Mouse (Mus musculus) erythroblast, embryonic 14.5 days (primary cell): ENCODE data around the gene Sephs1. TPM values are rescaled to one million over a fixed set of nuclear protein-coding genes. Genes with fewer than 3 reads are reported as not detected.

ENCODE experiments used
- H3K27me3 ChIP-seq: 2 replicates; pipeline ENCODE4 v1.6.1; 2012; ENCODE audit warnings: inconsistent platforms; ENCODE audit not compliant: control insufficient read depth
- H3K36me3 ChIP-seq: 2 replicates; pipeline ENCODE4 v1.6.1; 2012; ENCODE audit warnings: mild to moderate bottlenecking, inconsistent platforms; ENCODE audit not compliant: control insufficient read depth
- H3K4me1 ChIP-seq: 2 replicates; pipeline ENCODE4 v1.6.1; 2012; ENCODE audit warnings: inconsistent platforms; ENCODE audit not compliant: control insufficient read depth
- H3K4me3 ChIP-seq: replicated peaks from 2 replicates; pipeline ENCODE3; 2012; ENCODE audit warnings: moderate library complexity, mild to moderate bottlenecking, inconsistent platforms
- H3K9me3 ChIP-seq: 2 replicates; pipeline ENCODE4 v1.6.1; 2012; ENCODE audit warnings: low read length, inconsistent platforms, mixed read lengths; ENCODE audit not compliant: control insufficient read depth
- GATA1 ChIP-seq: IDR thresholded peaks from 2 replicates; pipeline ENCODE4 v1.6.1; 2012; ENCODE audit warnings: low read length, inconsistent platforms, mixed read lengths
- TAL1 ChIP-seq: IDR thresholded peaks from 3 replicates; pipeline ENCODE4 v1.6.1; 2012; ENCODE audit warnings: low read length, inconsistent platforms, mixed read lengths
- polyA plus RNA-seq: library from polyadenylated mRNA; stranded (reverse); fragments of >175 nt; gene quantifications from 2 replicates; pipeline ENCODE4 v1.2.3, GENCODE M21; 2012

The Sephs1 gene
- polyA plus RNA-seq, 1 experiment, result 0.81 TPM

- no peaks in the 10 kb centered on the region for H3K9me3 ChIP-seq
- H3K4me3 ChIP-seq, result no peak overlapping the region
- H3K27me3 ChIP-seq, result no peaks in the 10 kb centered on the region
- TF ChIP-seq TAL1 (no peak), GATA1 (no peak)
- H3K36me3 ChIP-seq, result peaks cover 86% of the 10 kb centered on the region
- no peaks in the 10 kb centered on the region for H3K4me1 ChIP-seq
These were observed 21.0 kb downstream of the Sephs1 start for GRCm38 (mm10) chr2:4902346-4902745.

DNA sequence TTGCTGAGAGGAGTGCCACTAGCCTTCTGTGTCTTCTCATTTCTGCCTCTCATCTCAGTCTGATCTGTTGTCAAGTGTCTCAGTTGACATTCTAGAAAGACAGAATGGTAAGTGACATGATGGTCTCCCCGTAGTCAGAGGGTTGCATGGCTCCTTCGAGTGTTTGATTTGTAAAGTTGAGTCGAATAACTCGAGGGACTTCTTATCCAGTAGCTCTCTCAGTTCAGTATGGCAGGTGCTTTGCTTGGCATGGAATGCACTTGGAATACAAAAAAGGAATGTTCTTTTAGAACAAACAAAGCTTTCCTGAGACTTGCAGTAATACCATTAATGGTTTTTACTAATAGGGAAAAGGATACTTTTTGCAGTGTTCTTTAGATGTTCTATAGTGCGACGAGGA lies 25.8 kb downstream of the Sephs1 start:
- no peak for TF ChIP-seq GATA1
- no peak for TF ChIP-seq TAL1
- H3K9me3 ChIP-seq, result no peaks in the 10 kb centered on the region
- no peak overlapping the region for H3K4me3 ChIP-seq
- peaks cover 57% of the 10 kb centered on the region for H3K36me3 ChIP-seq
- H3K27me3 ChIP-seq, result no peaks in the 10 kb centered on the region
- peaks cover 5% of the 10 kb centered on the region for H3K4me1 ChIP-seq

- Histone ChIP-seq H3K9me3 (no peaks in the 10 kb centered on the region), H3K27me3 (no peaks in the 10 kb centered on the region), H3K36me3 (peaks cover 52% of the 10 kb centered on the region), H3K4me1 (peaks cover 5% of the 10 kb centered on the region), H3K4me3 (no peak overlapping the region)
- TF ChIP-seq TAL1 (no peak), GATA1 (no peak)
These were observed 26.6 kb downstream of the Sephs1 start for GRCm38 (mm10) chr2:4907916-4908315.

- TF ChIP-seq TAL1 (no peak), GATA1 (no peak)
- Histone ChIP-seq H3K27me3 (no peaks in the 10 kb centered on the region), H3K4me1 (peaks cover 5% of the 10 kb centered on the region), H3K36me3 (peaks cover 46% of the 10 kb centered on the region), H3K9me3 (no peaks in the 10 kb centered on the region), H3K4me3 (no peak overlapping the region)
These were observed 27.5 kb downstream of the Sephs1 start for GRCm38 (mm10) chr2:4908771-4909315.

DNA sequence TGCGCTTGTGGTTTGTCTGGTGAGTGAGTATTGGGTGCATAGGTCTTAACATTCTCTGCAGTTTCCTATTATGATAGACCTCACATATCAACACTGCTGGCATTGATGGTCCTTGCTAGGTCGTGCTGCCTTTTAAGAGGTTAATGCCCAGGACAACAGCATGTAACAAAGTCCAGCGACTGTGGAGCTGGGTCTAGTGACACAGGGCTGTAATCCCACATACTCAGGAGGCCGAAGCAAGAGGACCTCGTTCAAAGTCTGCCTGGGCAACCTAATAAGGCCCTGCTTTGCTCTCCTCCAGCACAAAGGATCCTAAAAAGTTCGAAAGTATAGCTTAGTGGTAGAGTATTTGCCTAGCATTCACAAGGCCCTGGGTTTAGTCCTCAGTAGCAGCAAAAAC lies 28.5 kb downstream of the Sephs1 start:
- H3K4me3 ChIP-seq, result no peak overlapping the region
- no peaks in the 10 kb centered on the region for H3K27me3 ChIP-seq
- peaks cover 41% of the 10 kb centered on the region for H3K36me3 ChIP-seq
- TF ChIP-seq TAL1 (no peak), GATA1 (no peak)
- H3K4me1 ChIP-seq, result peaks cover 9% of the 10 kb centered on the region
- H3K9me3 ChIP-seq, result no peaks in the 10 kb centered on the region

GRCm38 (mm10) chr2:4910521-4910920 lies 29.2 kb downstream of the Sephs1 start:
- Histone ChIP-seq H3K4me3 (no peak overlapping the region), H3K4me1 (peaks cover 9% of the 10 kb centered on the region), H3K36me3 (peaks cover 35% of the 10 kb centered on the region), H3K9me3 (no peaks in the 10 kb centered on the region), H3K27me3 (no peaks in the 10 kb centered on the region)
- TF ChIP-seq GATA1 (no peak), TAL1 (no peak)

DNA sequence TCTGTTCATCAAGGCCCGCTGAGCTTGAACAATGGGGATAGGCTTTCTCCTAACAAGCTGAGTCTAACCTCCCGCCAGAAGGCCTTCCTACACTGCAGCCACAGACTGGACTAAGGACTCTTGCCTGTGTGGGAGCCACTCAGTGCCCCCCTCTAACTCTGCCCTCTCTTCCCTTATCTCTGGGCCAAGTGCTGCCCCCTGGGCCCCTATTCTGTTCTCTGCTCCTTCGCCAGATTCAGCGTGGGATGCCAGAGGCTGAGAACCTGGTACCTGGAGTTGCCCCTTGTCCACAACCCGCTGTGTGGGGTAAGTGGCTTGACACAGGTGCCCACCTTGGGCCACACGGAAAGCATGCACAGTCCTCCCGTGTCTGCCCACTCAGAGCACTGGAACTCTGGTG lies 32.6 kb downstream of the Sephs1 start:
- H3K27me3 ChIP-seq, result no peaks in the 10 kb centered on the region
- H3K4me3 ChIP-seq, result no peak overlapping the region
- H3K9me3 ChIP-seq, result no peaks in the 10 kb centered on the region
- TF ChIP-seq TAL1, result no peak
- no peak for TF ChIP-seq GATA1
- H3K36me3 ChIP-seq, result peaks cover 3% of the 10 kb centered on the region
- peaks cover 21% of the 10 kb centered on the region for H3K4me1 ChIP-seq

- TF ChIP-seq GATA1, result no peak
- TF ChIP-seq TAL1, result no peak
- Histone ChIP-seq H3K27me3 (no peaks in the 10 kb centered on the region), H3K9me3 (no peaks in the 10 kb centered on the region), H3K4me3 (no peak overlapping the region), H3K36me3 (no peaks in the 10 kb centered on the region), H3K4me1 (peaks cover 28% of the 10 kb centered on the region)
These were observed 34.7 kb downstream of the Sephs1 start for GRCm38 (mm10) chr2:4916037-4916436.

GRCm38 (mm10) chr2:4917326-4918021 lies 36.1 kb downstream of the Sephs1 start:
- TF ChIP-seq GATA1 (no peak), TAL1 (no peak)
- no peaks in the 10 kb centered on the region for H3K27me3 ChIP-seq
- peaks cover 28% of the 10 kb centered on the region for H3K4me1 ChIP-seq
- H3K4me3 ChIP-seq, result peak overlapping the region; percentile 2
- no peaks in the 10 kb centered on the region for H3K36me3 ChIP-seq
- H3K9me3 ChIP-seq, result no peaks in the 10 kb centered on the region
